Mouse (Mus musculus) right cerebral cortex, adult 18-20 months (tissue): Measurements from ENCODE around the gene Ngef.

Experiments
- DNase-seq: peaks from one replicate; pipeline ENCODE4 v3.0.0; 2022; ENCODE audit warnings: mixed read lengths

The Ngef gene

DNA sequence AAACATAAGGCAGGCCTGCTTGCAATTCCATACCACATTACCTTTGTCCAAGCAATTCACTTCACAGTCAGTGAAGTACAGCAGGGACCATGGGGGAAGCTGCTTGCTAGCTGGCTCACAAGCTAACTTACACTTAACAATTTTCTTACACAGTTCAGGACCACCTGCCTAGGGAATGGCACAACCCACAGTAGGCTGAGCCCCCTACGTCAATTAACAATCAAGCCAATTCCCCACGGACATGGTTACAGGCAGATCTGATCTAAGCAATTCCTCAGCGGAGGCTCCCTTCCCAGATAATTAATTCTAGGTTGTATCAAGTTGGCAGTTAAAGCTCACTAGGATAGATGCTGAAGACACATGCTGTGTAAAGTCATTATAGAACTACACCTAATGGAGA lies 10.7 kb downstream of the Ngef start:
- DNase-seq, result no peak

DNA sequence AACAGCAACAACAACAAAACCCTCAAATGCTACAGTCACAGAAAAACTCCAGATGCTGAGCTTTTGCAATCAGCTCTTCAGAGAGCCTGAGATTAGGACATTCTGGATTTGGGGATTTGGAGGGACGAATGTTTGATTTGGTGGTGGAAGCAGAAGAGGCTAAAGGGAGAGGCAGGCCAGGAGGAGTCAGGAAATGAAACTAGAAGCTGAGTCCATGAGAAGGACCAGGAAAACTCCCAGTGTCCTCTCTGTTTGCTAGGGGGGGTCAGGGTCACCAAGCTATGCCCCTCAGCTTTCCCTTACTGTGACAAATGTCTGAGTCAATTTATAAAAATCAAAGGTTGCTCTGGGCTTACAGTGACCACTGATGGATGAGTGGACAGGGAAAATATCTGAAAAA lies 20.1 kb downstream of the Ngef start:
- no peak for DNase-seq

DNA sequence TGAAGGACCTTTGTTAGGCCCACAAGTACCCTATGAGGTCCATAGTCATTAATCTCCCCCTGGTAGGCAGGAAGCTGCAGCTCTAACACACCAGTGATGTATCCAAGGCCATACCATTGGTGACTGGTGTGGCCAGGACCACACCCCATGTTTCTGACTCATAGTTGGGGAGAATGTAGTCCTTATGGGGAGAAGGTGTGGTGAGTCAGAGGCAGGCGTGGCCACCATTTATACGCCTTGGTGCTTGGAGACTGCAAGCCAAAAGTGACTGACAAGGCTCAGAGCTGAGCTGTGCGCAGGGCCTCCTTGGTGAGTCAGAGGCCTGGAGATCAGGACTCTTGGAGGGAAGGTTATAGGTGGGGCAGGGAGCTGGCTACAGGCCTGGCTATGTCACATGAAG lies 22.7 kb downstream of the Ngef start:
- DNase-seq, result no peak

DNA sequence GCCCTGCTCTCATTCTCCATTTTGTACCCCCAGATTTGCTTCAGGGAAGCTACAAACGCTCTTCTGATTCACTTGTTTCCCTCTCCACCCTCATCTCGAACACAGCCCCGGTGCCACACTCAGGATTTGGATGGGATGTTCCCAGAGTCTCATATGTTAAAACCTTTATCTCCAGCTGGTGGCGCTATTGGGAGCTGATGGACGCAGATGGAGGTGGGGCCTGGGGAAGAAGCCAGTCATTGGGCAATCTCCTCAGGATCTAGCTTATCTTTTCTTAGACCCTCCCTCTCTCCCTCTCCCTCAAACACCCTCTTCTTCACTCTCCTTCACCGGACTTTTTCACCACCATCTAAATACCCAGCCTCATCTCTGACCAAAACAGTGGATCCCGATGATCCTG lies 32.1 kb downstream of the Ngef start:
- DNase-seq, result peak; percentile 70

DNA sequence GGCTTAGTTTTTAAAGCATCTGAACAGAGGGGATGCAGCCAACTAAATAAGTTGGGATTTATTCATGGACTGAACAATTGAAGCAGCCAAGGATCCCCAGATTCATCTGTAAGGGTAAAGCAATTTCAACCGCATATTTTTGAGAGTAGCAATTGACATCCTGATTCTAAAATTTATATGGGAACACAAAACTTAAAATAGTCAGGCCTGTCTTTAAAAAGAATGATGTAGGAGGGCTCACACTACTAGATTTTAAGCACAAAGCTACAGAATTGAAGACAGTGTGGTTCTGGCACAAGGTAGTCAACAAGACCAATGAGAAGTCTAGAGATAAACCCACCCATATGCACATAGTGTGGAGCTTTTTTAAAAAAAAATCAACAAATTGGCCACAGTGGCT lies 36.7 kb downstream of the Ngef start:
- no peak for DNase-seq

DNA sequence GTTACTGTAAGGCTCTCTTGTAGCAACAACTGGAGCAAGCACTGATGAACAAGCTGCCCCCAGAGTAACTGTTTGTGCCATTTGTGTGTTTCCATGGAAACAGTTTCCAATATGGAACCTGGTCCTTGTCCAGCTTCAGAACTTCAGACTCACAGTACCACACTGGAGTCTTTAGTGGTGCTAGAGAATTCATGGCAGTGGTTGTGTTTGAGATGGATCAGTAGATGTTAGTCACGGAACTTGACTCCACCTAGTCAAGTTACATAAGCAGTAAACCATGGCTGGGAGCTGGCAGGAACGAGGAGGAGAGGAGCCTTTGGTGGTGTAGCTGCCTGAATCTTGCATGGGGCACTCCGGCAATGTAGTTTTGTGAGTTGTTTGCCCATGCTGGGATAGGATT lies 39.6 kb downstream of the Ngef start:
- DNase-seq, result no peak

DNA sequence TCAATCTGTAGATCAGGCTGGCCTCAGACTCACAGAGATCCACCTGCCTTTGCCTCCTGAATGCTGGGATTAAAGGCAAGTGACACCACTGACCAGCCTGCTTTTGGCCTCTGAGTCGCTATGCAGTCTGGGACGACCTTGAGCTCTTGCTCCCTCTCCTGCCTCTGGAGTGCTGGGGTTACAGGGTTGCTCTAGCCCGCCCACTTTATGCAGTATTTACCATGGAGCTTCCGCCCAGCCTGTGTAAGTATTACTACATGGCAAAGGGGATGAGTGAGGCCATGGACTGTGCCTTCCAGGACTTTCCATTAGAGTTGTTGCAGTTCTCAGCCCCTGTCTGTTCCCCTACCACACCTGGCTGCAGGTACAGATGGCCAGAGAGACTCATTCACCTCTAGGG lies 41.3 kb downstream of the Ngef start:
- no peak for DNase-seq

DNA sequence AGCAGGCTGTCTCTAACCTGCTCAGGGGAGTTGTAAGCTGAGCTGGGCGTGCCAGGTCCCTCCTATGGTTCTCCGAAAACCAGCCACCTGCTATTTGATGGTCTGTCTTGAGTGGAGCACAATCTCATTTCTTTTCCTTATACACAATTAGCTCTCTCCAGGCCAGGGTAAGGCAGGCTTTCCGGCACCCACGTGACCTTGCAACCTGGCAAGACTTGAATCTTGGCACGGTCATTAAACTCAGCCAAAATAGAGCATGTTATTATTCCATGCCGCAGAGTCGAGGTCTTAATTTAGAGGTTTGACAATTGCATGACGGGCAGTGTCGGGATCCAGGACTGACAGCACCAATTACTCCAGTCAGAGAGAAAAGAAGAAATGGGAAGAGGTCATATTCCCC lies 46.5 kb downstream of the Ngef start:
- no peak for DNase-seq

DNA sequence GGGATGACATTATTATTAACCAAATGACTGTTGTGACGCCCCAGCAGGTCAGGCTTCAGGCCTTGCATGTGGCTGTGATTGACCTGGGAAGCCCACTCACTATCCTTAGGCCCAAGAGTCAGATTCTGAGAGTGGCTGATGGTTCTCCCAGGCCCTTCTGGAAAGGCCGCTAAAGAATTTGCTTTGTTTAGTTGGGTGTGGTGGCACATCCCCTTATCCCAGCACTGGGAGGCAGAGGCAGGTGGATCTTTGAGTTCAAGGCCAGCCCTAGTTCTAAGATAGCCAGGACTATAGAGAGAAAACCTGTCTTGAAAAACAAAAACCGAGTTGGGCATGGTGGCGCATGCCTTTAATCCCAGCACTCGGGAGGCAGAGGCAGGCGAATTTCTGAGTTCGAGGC lies 48.6 kb downstream of the Ngef start:
- DNase-seq, result no peak

DNA sequence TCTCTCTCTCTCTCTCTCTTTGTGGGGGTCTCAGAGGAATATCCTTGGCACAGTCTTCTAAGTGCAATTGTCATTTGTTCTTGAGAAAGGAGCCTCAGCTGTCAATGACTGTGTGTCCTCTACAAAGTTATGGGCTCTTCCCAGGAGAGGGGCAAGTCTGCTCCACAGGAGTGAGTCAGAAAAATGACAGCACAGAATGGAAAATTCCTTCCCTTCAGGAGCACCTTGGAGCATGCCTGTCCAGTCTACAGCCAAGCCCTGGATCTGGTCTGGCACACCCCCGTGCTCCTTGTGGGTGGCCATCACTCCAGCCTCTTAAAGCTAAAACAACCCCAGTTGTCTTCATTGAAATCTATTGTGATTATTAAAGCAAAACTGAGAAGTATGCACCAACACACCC lies 52.1 kb downstream of the Ngef start:
- DNase-seq, result no peak

DNA sequence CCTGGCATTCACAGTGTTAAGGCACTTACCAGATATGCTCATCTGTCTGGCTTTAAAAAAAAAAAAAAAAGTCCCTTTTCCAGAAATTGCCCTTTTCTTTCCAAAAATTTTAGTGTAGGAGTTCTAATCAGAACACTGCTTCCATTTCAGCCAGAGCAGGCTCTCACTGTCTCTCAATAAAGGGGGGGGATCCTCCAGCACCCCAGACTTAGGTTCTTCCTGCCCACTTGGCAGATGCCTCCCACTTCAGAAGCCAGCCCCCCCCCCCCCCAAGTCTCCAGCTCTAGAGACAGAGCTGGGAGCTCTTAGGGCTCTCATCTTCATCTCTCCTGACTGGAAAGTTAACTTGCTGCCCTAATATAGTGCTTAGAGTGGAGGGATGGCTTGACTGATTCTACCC lies 53.2 kb downstream of the Ngef start:
- DNase-seq, result no peak

DNA sequence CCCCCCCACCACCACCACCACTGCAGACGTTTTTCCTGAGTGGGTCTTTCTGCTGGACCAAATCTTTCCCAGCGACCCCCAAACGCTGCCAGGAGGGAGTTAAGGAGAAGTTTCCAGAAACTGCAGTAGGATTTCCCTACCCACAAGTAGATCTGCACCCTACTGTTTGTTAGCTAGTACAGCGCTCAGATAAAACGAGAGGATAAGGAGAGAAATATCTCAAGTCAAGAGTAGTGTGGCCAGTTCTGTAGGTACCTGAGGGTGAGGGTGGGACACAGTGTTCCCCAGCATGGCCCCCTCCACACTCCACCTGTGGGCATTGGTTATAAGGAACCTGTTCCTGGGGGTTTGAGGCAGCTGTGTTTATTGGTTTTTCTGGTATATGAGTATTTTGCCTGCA lies 62.8 kb downstream of the Ngef start:
- no peak for DNase-seq

DNA sequence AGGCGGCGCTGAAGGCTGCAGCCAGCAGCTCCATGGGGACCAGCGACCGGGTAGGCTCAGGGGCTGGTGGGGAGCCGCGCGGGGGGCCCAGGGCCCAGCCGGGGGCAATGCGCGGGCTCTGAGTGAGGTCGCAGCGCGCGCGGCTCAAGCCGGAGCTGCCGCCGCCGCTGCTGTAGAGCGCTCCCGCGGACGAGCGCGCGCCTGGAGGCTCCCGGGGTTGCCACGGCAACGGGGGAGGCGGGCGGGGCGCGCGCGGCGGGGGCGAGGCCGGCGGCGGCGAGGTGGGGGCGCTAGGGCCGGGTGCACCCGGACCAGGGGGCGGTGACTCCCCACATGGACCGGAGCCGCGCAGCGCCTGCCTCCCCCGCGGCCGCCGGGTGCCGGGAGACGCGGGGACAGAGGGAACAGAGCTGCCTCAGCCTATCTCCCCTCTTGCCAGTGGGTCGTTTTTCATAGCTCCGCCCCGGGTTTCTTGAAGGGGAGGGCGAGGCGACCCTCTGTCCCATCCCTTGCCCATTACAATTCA lies 63.4 kb downstream of the Ngef start:
- peak; percentile 78 for DNase-seq

DNA sequence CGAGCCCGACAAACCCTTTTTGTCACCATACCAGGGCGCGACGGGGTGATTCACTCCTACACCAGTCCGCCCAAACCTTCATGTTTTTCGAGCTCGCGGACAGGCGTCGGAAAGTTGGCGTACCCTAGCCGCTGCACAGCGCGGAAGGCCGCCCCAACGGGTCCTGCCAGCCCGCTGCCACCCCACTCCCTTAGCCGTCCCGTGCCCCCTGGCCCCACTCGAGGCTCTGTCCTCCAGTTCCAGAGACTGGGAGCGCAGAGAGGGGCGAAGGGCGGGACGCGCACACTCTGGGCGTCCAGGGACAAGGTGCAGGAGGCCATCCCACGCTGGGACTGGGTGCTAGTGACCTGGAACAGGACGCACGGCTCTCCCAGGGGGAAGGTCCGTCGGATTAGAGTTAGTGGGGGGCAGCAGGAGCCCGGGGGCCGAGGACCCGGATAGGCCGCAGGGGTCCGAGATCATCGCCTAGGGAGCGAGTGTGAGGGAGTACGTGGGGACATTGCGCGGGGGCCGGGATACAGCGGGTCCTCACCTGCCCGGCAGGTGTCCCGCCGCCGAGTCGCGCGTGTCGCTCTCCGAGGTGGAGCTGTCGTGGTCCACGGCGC lies 64.0 kb downstream of the Ngef start, which contains the start of gene Neu2:
Gene Neu2, plus strand, starts transcription at position 329 of the 605 bp plus-strand sequence.
- DNase-seq, result no peak

DNA sequence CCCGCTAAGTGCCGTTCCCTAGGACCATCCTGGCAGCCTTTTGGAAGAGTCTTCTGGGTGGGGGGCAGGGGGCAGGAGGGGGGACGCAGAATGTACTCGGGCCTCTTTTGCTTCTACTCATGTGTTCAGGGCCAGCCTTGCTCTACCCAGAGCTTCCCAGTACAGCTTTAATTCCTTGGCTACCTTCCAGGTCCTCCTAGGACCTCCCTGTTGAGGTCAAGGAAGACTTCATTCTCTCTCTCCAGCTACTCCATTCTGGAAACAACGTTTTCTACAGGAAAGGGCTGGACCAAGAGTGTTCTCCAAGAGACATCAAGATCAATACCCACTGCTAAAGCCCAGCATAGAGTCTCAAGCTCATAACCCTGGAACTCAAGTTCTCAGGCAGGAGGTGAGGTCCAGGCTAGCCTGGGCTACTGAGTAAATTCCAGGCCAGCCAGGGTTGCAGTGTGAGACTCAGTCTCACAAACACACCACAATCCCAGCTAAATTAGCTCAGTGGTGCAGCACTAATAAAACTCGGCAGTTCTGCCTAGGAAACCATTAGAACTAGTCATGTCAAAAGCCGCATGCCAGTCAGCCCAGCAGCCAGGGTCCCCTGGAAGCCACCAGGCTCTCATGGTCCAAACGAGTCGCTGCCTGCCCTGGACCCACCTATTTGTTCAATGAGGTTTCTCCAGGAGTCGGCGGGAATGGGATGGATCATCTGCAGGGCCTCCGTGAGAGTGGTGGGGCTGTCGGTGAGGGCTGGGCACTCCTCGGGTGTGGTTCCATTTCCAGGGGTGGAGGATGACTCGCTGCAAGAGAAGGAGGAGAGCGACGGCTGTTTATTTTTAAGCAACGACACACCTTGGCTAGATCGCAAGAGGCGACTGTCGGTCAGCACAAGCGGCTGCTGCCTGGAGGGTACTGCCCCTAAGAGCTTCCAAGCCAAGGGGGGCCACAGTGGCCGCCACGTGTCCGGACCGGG lies 64.8 kb downstream of the Ngef start:
- no peak for DNase-seq

DNA sequence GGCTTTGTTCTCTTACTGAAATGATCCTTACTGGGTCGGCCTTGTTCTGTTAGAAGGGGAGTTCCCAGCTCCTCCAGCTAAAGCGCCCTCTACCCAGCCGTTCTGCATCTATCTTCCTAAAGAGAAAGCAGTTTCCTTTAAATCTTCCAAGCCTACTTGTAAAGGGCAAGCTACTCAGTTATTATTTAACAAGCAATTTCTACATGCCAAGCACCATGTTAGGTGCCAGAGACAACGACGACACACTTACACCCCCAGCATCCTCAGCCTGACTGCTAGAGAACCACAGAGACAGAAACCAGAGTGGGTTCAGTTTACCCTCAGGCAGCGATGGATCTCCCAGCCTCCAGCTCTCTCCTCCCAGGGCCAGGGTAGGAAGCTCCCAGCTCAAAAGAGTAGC lies 65.8 kb downstream of the Ngef start:
- DNase-seq, result no peak

DNA sequence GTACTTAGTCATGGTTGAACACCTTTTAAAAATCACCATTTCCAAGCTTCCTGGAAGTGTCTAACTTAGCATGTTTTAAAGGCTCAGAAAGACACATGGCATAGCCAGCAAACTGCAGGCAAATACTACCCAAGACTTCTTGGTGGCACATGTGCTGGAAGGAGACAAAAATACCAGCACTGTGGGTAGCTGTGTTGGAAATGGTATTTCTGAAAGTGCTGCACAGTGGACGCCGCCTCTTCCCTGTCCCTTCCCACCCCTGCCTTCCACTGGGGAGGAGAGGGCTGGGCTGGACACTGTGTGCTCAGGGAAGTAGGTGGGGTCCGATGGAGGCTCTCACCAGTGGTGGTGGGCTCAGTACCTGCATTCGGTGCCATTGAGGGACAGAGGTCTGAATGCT lies 68.1 kb downstream of the Ngef start:
- DNase-seq, result no peak

DNA sequence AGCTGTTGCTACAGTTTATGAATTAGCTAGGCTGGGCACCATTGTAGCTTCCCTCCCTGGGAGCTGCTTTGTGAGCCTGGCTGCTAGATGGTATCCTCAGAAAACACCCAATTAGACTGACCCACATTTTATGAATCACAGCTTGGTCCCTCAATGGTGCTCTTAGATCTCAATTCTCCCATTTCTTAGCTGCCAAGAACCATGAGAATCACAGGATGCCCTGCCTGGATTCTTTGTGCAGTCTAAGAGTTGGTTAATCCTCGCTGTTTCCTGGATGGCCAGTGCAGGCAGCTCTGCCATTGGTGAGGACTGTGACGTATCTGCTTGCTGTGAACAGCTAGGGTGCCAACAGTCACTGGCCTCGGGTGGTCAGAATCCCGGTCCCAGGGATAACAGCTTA lies 80.1 kb downstream of the Ngef start:
- DNase-seq, result peak; percentile 42

DNA sequence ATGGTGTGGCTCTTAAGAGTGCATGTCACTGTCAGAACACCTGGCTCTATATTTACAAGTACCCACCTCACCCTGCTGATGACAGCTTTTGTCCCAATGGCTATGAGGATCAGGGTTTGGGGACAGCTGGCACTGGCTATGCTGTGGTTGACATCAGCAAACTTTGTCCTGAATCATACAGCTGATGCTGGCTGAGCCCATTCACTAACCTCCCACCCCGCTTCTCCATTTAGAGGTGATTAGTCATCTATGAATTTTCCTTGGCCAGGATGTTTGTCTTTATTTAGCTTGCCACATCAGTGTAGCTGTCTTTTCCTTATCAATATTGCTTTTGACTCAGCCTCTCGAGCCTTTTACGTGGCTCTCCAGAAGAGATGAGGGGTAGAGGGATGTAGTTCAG lies 81.4 kb downstream of the Ngef start:
- no peak for DNase-seq

DNA sequence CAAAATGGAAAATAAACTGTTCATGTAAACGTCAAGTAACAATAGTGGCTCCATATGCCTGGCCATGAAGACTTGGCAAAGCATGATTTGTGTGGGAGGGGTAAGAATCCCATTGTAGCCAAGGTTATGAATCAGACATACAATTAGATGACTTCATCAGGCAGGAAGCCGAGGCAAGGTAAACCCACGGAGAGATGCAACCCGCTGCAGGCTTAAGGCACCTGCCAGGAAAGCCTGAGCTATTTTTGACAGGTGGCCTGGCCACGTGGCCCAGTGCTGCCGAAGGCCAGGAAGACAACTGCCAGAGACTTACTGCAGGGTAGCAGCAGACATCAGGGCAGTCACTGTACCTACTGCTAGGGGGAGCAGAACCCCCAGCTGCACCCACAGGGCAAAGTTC lies 87.3 kb downstream of the Ngef start:
- peak; percentile 84 for DNase-seq

DNA sequence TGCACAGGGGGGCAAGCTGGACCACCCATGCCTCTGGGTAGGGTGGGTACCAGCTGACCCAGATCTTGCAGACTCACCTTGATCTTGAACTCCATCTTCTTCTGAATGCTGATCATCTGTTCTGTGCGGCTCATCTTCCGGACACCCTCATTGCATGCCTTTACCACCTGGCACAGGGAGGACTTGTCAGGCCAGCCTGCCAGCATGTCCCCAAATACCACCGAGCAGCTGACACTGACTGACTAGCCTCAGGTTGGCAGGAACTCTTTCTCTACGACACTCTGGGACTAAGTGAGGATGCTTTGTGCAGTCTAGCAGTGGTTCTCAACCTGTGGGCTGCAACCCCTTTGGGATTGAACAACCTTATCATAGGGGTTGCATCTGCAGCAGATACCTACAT lies 91.1 kb downstream of the Ngef start:
- no peak for DNase-seq

DNA sequence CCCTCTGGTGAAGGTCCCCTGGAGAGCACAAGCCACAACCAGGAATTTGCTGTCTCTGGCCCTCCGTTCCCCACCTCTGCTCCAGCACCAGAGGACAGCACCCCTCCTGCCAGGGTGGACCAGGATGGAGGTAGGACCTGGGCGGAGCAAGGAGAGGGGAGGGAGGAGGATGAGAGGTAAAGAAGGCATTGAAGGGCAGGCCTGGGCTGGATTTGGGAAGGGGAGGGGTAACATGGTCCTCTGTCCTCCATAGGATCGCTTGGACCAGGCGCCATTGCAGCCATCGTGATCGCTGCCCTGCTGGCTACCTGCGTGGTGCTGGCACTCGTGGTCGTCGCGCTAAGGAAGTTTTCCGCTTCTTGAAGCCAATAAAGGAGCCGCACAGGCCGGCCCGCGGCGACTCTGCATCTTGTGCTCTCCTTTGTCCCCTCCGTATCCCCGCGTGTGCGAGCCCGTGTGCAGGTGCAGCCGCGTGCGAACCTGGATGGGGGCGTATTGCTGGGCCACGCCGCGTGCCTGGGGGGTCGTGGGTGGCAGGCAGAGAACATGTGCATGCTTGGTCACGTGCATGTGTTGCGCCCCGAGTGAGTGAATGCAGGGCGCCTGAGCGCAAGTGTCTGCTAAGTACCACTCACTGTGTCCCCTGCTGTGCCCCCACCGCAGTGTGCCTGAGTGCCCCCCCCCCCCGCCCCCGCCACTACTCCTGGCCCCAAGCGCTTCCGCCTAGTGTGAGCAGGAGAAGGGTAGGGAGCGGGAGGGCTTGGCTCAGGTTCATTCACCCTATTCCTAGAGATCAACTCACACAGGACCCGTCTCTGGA lies 98.4 kb downstream of the Ngef start:
- peak; percentile 86 for DNase-seq

DNA sequence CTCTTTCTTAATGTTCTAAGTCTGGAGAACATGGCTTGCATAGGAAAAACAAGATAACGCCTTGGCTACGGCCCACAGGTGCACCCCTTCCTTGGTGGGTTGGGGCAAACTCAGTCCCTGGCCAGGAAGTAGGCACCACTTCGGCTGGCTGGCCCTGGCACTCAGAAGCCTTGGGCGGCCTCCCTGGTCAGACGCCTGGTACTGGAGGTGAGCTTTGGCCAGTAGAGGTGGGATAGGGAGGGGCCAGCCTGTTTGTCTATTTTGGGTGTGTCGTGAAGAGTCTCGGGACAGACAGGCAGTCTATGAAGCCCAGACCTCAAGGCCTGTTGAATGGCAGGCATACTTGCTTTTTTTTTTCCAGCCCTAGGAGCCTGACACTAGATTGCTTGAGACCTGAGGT lies 101.1 kb downstream of the Ngef start:
- no peak for DNase-seq
